Mouse (Mus musculus): ENCODE measurements around the gene Bcorl1. TPM values are rescaled to one million over a fixed set of nuclear protein-coding genes. Genes with fewer than 3 reads are reported as not detected.

The Bcorl1 gene
- polyA plus RNA-seq, 1 experiment from 2014 or later: 1.6 TPM

- no peaks in the 10 kb centered on the region for H3K27me3 ChIP-seq (replicated peaks; ENCODE audit: control insufficient read depth, insufficient read depth, low read length)
- H3K4me3 ChIP-seq (ENCODE audit: low read depth, low read length): no peak overlapping the region; the same call in 1 of the 2 replicates
- H3K36me3 ChIP-seq (ENCODE audit: control insufficient read depth, insufficient read depth): no peaks in the 10 kb centered on the region
- no peak overlapping the region for H3K9ac ChIP-seq (ENCODE audit: low read depth, low read length)
- H3K4me1 ChIP-seq (replicated peaks; ENCODE audit: control insufficient read depth, insufficient read depth, low read length): no peaks in the 10 kb centered on the region; the same call in 1 of the 2 replicates
- TF ChIP-seq CTCF (IDR thresholded peaks at IDR 0.05; ENCODE audit: low read depth): peak; percentile 38
- peak overlapping the region; percentile 54 for H3K27ac ChIP-seq (ENCODE audit: low read depth, low read length)
- peak; percentile 68 for ATAC-seq
- peak overlapping the region; percentile 37 for H3K4me2 ChIP-seq (replicated peaks; ENCODE audit: low read depth)
- H3K9me3 ChIP-seq (ENCODE audit: control insufficient read depth): no peaks in the 10 kb centered on the region
- WGBS: 36% methylated on average over 3 of the region's 3 CpGs
These were observed 83.4 kb downstream of the Bcorl1 start for GRCm38 (mm10) chrX:48424583-48424982.

- Histone ChIP-seq H3K4me2 (replicated peaks; ENCODE audit: low read depth) (peak overlapping the region; percentile 37), H3K9ac (ENCODE audit: low read depth, low read length) (no peak overlapping the region), H3K4me1 (replicated peaks; ENCODE audit: control insufficient read depth, insufficient read depth, low read length) (no peaks in the 10 kb centered on the region; the same call in 1 of the 2 replicates), H3K27me3 (replicated peaks; ENCODE audit: control insufficient read depth, insufficient read depth, low read length) (no peaks in the 10 kb centered on the region), H3K4me3 (ENCODE audit: low read depth, low read length) (no peak overlapping the region), H3K27ac (ENCODE audit: low read depth, low read length) (peak overlapping the region; percentile 54), H3K36me3 (ENCODE audit: control insufficient read depth, insufficient read depth) (no peaks in the 10 kb centered on the region), H3K9me3 (ENCODE audit: control insufficient read depth) (no peaks in the 10 kb centered on the region)
- no peak for TF ChIP-seq CTCF (IDR thresholded peaks at IDR 0.05; ENCODE audit: low read depth)
- 39% methylated on average over 7 of the region's 7 CpGs for WGBS
- ATAC-seq: peak; percentile 20; the same call in 1 of the 2 replicates
These were observed 84.1 kb downstream of the Bcorl1 start for GRCm38 (mm10) chrX:48425280-48425679.

GRCm38 (mm10) chrX:48428241-48428640 lies 87.1 kb downstream of the Bcorl1 start:
- no peaks in the 10 kb centered on the region for H3K27me3 ChIP-seq (replicated peaks; ENCODE audit: control insufficient read depth, insufficient read depth, low read length)
- H3K9ac ChIP-seq (ENCODE audit: low read depth, low read length): no peak overlapping the region
- no peaks in the 10 kb centered on the region for H3K9me3 ChIP-seq (ENCODE audit: control insufficient read depth)
- peak overlapping the region; percentile 41; the same call in 1 of the 2 replicates for H3K27ac ChIP-seq (ENCODE audit: low read depth, low read length)
- H3K36me3 ChIP-seq (ENCODE audit: control insufficient read depth, insufficient read depth): no peaks in the 10 kb centered on the region
- no peak overlapping the region for H3K4me3 ChIP-seq (ENCODE audit: low read depth, low read length)
- ATAC-seq: no peak
- no peak overlapping the region for H3K4me2 ChIP-seq (replicated peaks; ENCODE audit: low read depth)
- H3K4me1 ChIP-seq (replicated peaks; ENCODE audit: control insufficient read depth, insufficient read depth, low read length): no peaks in the 10 kb centered on the region; the same call in 1 of the 2 replicates
- WGBS: 70% methylated on average over 6 of the region's 6 CpGs
- TF ChIP-seq CTCF (IDR thresholded peaks at IDR 0.05; ENCODE audit: low read depth): no peak

- whole genome bisulfite sequencing: 75% methylated on average over 8 of the region's 8 CpGs
- TF ChIP-seq CTCF (IDR thresholded peaks at IDR 0.05; ENCODE audit: low read depth): no peak
- no peaks in the 10 kb centered on the region for H3K36me3 ChIP-seq (ENCODE audit: control insufficient read depth, insufficient read depth)
- no peaks in the 10 kb centered on the region for H3K27me3 ChIP-seq (replicated peaks; ENCODE audit: control insufficient read depth, insufficient read depth, low read length)
- H3K27ac ChIP-seq (ENCODE audit: low read depth, low read length): no peak overlapping the region
- ATAC-seq: no peak
- no peak overlapping the region for H3K9ac ChIP-seq (ENCODE audit: low read depth, low read length)
- no peaks in the 10 kb centered on the region; the same call in 1 of the 2 replicates for H3K4me1 ChIP-seq (replicated peaks; ENCODE audit: control insufficient read depth, insufficient read depth, low read length)
- no peak overlapping the region for H3K4me3 ChIP-seq (ENCODE audit: low read depth, low read length)
- H3K9me3 ChIP-seq (ENCODE audit: control insufficient read depth): no peaks in the 10 kb centered on the region
- no peak overlapping the region for H3K4me2 ChIP-seq (replicated peaks; ENCODE audit: low read depth)
These were observed 87.5 kb downstream of the Bcorl1 start for GRCm38 (mm10) chrX:48428642-48429041.

- peaks cover 3% of the 10 kb centered on the region; the same call in 1 of the 2 replicates for H3K4me1 ChIP-seq (replicated peaks; ENCODE audit: control insufficient read depth, insufficient read depth, low read length)
- H3K36me3 ChIP-seq (ENCODE audit: control insufficient read depth, insufficient read depth): no peaks in the 10 kb centered on the region
- no peak for TF ChIP-seq CTCF (IDR thresholded peaks at IDR 0.05; ENCODE audit: low read depth)
- H3K27me3 ChIP-seq (replicated peaks; ENCODE audit: control insufficient read depth, insufficient read depth, low read length): no peaks in the 10 kb centered on the region
- H3K9me3 ChIP-seq (ENCODE audit: control insufficient read depth): no peaks in the 10 kb centered on the region
- no peak overlapping the region for H3K27ac ChIP-seq (ENCODE audit: low read depth, low read length)
- no peak overlapping the region for H3K9ac ChIP-seq (ENCODE audit: low read depth, low read length)
- no peak overlapping the region for H3K4me2 ChIP-seq (replicated peaks; ENCODE audit: low read depth)
- ATAC-seq: no peak
- no peak overlapping the region for H3K4me3 ChIP-seq (ENCODE audit: low read depth, low read length)
These were observed 87.9 kb downstream of the Bcorl1 start for GRCm38 (mm10) chrX:48429100-48429499.

- no peak for TF ChIP-seq CTCF (IDR thresholded peaks at IDR 0.05; ENCODE audit: low read depth)
- ATAC-seq: no peak
- no peak overlapping the region for H3K9ac ChIP-seq (ENCODE audit: low read depth, low read length)
- H3K4me3 ChIP-seq (ENCODE audit: low read depth, low read length): no peak overlapping the region
- peaks cover 3% of the 10 kb centered on the region; the same call in 1 of the 2 replicates for H3K4me1 ChIP-seq (replicated peaks; ENCODE audit: control insufficient read depth, insufficient read depth, low read length)
- no peak overlapping the region for H3K27ac ChIP-seq (ENCODE audit: low read depth, low read length)
- no peaks in the 10 kb centered on the region for H3K9me3 ChIP-seq (ENCODE audit: control insufficient read depth)
- H3K36me3 ChIP-seq (ENCODE audit: control insufficient read depth, insufficient read depth): no peaks in the 10 kb centered on the region
- H3K4me2 ChIP-seq (replicated peaks; ENCODE audit: low read depth): no peak overlapping the region
- H3K27me3 ChIP-seq (replicated peaks; ENCODE audit: control insufficient read depth, insufficient read depth, low read length): no peaks in the 10 kb centered on the region
- 53% methylated on average over 6 of the region's 6 CpGs for WGBS
These were observed 88.4 kb downstream of the Bcorl1 start for GRCm38 (mm10) chrX:48429538-48429937.
